Mouse (Mus musculus): Measurements from ENCODE around the gene Atg4b. TPM values are rescaled to one million over a fixed set of nuclear protein-coding genes. Genes with fewer than 3 reads are reported as not detected.

The Atg4b gene
- total RNA-seq, 1 experiment: 32.7 TPM

GRCm38 (mm10) chr1:93716166-93716565 is 35.1 kb upstream of the Atg4b start:
- DNase-seq (ENCODE audit: low read depth, low spot score): no peak
- H3K27ac ChIP-seq (ENCODE audit: insufficient read depth, low read depth, low read length, poor library complexity, severe bottlenecking): no peak overlapping the region
- no peaks in the 10 kb centered on the region for H3K4me1 ChIP-seq (ENCODE audit: control insufficient read depth in 2 of 2, insufficient read depth in 2 of 2, low read length in 2 of 2, poor library complexity in 1 of 2)
- H3K4me3 ChIP-seq (ENCODE audit: insufficient read depth in 1 of 2, low read depth in 1 of 2, low read length in 2 of 2, poor library complexity in 1 of 2, severe bottlenecking in 1 of 2): no peak overlapping the region
- TF ChIP-seq CHD2 (IDR thresholded peaks at IDR 0.05; ENCODE audit: low read depth, low read length) (no peak), ZNF384 (IDR thresholded peaks at IDR 0.05; ENCODE audit: low read depth, low read length) (no peak), HCFC1 (IDR thresholded peaks at IDR 0.05; ENCODE audit: borderline replicate concordance, insufficient read depth, low read length) (no peak), ZC3H11A (IDR thresholded peaks at IDR 0.05; ENCODE audit: borderline replicate concordance, low read depth, low read length) (no peak), MAFK (IDR thresholded peaks at IDR 0.05; ENCODE audit: insufficient read depth, low read depth, low read length) (no peak)
- no peaks in the 10 kb centered on the region for H3K9me3 ChIP-seq (ENCODE audit: control insufficient read depth, insufficient read depth, low read depth, low read length)
- H3K36me3 ChIP-seq (ENCODE audit: control insufficient read depth, insufficient read depth, low read length, poor library complexity, severe bottlenecking): peaks cover 4% of the 10 kb centered on the region; the same call in 1 of the 2 replicates
- in situ Hi-C loops (cut with MboI; ENCODE audit: low sequenced_read_pairs in 2 of 2, unreplicated experiment in 2 of 2): no loop called here
- no peak overlapping the region for H3K9ac ChIP-seq (ENCODE audit: insufficient read depth, low read depth, low read length, poor library complexity, severe bottlenecking)

GRCm38 (mm10) chr1:93721557-93721956 is 29.7 kb upstream of the Atg4b start:
- Histone ChIP-seq H3K4me1 (ENCODE audit: control insufficient read depth in 2 of 2, insufficient read depth in 2 of 2, low read length in 2 of 2, poor library complexity in 1 of 2) (peaks cover 0 to 6% of the 10 kb centered on the region in 2 experiments; a peak in 1 of 4 replicates), H3K4me3 (ENCODE audit: insufficient read depth in 1 of 2, low read depth in 1 of 2, low read length in 2 of 2, poor library complexity in 1 of 2, severe bottlenecking in 1 of 2) (no peak overlapping the region), H3K27ac (ENCODE audit: insufficient read depth, low read depth, low read length, poor library complexity, severe bottlenecking) (no peak overlapping the region), H3K36me3 (ENCODE audit: control insufficient read depth, insufficient read depth, low read length, poor library complexity, severe bottlenecking) (peaks cover 11% of the 10 kb centered on the region; the same call in 1 of the 2 replicates), H3K9me3 (ENCODE audit: control insufficient read depth, insufficient read depth, low read depth, low read length) (no peaks in the 10 kb centered on the region), H3K9ac (ENCODE audit: insufficient read depth, low read depth, low read length, poor library complexity, severe bottlenecking) (no peak overlapping the region)
- TF ChIP-seq ZNF384 (IDR thresholded peaks at IDR 0.05; ENCODE audit: low read depth, low read length): no peak
- no peak for TF ChIP-seq CHD2 (IDR thresholded peaks at IDR 0.05; ENCODE audit: low read depth, low read length)
- no peak for TF ChIP-seq ZC3H11A (IDR thresholded peaks at IDR 0.05; ENCODE audit: borderline replicate concordance, low read depth, low read length)
- no peak for TF ChIP-seq HCFC1 (IDR thresholded peaks at IDR 0.05; ENCODE audit: borderline replicate concordance, insufficient read depth, low read length)
- no peak for TF ChIP-seq MAFK (IDR thresholded peaks at IDR 0.05; ENCODE audit: insufficient read depth, low read depth, low read length)
- in situ Hi-C loops (cut with MboI; ENCODE audit: low sequenced_read_pairs in 2 of 2, unreplicated experiment in 2 of 2): no loop called here
- DNase-seq (ENCODE audit: low read depth, low spot score): no peak

GRCm38 (mm10) chr1:93724623-93725022 is 26.7 kb upstream of the Atg4b start:
- no peak for DNase-seq (ENCODE audit: low read depth, low spot score)
- Histone ChIP-seq H3K36me3 (ENCODE audit: control insufficient read depth, insufficient read depth, low read length, poor library complexity, severe bottlenecking) (peaks cover 8% of the 10 kb centered on the region; the same call in 1 of the 2 replicates), H3K4me1 (ENCODE audit: control insufficient read depth in 2 of 2, insufficient read depth in 2 of 2, low read length in 2 of 2, poor library complexity in 1 of 2) (peaks cover 0 to 6% of the 10 kb centered on the region in 2 experiments; a peak in 1 of 4 replicates), H3K27ac (ENCODE audit: insufficient read depth, low read depth, low read length, poor library complexity, severe bottlenecking) (no peak overlapping the region), H3K9me3 (ENCODE audit: control insufficient read depth, insufficient read depth, low read depth, low read length) (no peaks in the 10 kb centered on the region), H3K9ac (ENCODE audit: insufficient read depth, low read depth, low read length, poor library complexity, severe bottlenecking) (no peak overlapping the region), H3K4me3 (ENCODE audit: insufficient read depth in 1 of 2, low read depth in 1 of 2, low read length in 2 of 2, poor library complexity in 1 of 2, severe bottlenecking in 1 of 2) (no peak overlapping the region)
- TF ChIP-seq ZNF384 (IDR thresholded peaks at IDR 0.05; ENCODE audit: low read depth, low read length) (no peak), MAFK (IDR thresholded peaks at IDR 0.05; ENCODE audit: insufficient read depth, low read depth, low read length) (no peak), HCFC1 (IDR thresholded peaks at IDR 0.05; ENCODE audit: borderline replicate concordance, insufficient read depth, low read length) (no peak), ZC3H11A (IDR thresholded peaks at IDR 0.05; ENCODE audit: borderline replicate concordance, low read depth, low read length) (no peak), CHD2 (IDR thresholded peaks at IDR 0.05; ENCODE audit: low read depth, low read length) (no peak)
- in situ Hi-C loops (cut with MboI; ENCODE audit: low sequenced_read_pairs in 2 of 2, unreplicated experiment in 2 of 2): no loop called here

- Histone ChIP-seq H3K9me3 (ENCODE audit: control insufficient read depth, insufficient read depth, low read depth, low read length) (no peaks in the 10 kb centered on the region), H3K27ac (ENCODE audit: insufficient read depth, low read depth, low read length, poor library complexity, severe bottlenecking) (no peak overlapping the region), H3K36me3 (ENCODE audit: control insufficient read depth, insufficient read depth, low read length, poor library complexity, severe bottlenecking) (peaks cover 8% of the 10 kb centered on the region; the same call in 1 of the 2 replicates), H3K9ac (ENCODE audit: insufficient read depth, low read depth, low read length, poor library complexity, severe bottlenecking) (no peak overlapping the region), H3K4me1 (ENCODE audit: control insufficient read depth in 2 of 2, insufficient read depth in 2 of 2, low read length in 2 of 2, poor library complexity in 1 of 2) (peaks cover 0 to 6% of the 10 kb centered on the region in 2 experiments; a peak in 1 of 4 replicates), H3K4me3 (ENCODE audit: insufficient read depth in 1 of 2, low read depth in 1 of 2, low read length in 2 of 2, poor library complexity in 1 of 2, severe bottlenecking in 1 of 2) (no peak overlapping the region)
- no peak for TF ChIP-seq CHD2 (IDR thresholded peaks at IDR 0.05; ENCODE audit: low read depth, low read length)
- DNase-seq (ENCODE audit: low read depth, low spot score): no peak
- in situ Hi-C loops (cut with MboI; ENCODE audit: low sequenced_read_pairs in 2 of 2, unreplicated experiment in 2 of 2): no loop called here
These were observed 25.6 kb upstream of the Atg4b start for GRCm38 (mm10) chr1:93725665-93726064.

GRCm38 (mm10) chr1:93726116-93726515 is 25.2 kb upstream of the Atg4b start:
- no peak for TF ChIP-seq CHD2 (IDR thresholded peaks at IDR 0.05; ENCODE audit: low read depth, low read length)
- TF ChIP-seq HCFC1 (IDR thresholded peaks at IDR 0.05; ENCODE audit: borderline replicate concordance, insufficient read depth, low read length): no peak
- no peak for TF ChIP-seq ZC3H11A (IDR thresholded peaks at IDR 0.05; ENCODE audit: borderline replicate concordance, low read depth, low read length)
- no peak for TF ChIP-seq ZNF384 (IDR thresholded peaks at IDR 0.05; ENCODE audit: low read depth, low read length)
- no peak for TF ChIP-seq MAFK (IDR thresholded peaks at IDR 0.05; ENCODE audit: insufficient read depth, low read depth, low read length)
- in situ Hi-C loops (cut with MboI; ENCODE audit: low sequenced_read_pairs in 2 of 2, unreplicated experiment in 2 of 2): no loop called here
- Histone ChIP-seq H3K9me3 (ENCODE audit: control insufficient read depth, insufficient read depth, low read depth, low read length) (no peaks in the 10 kb centered on the region), H3K27ac (ENCODE audit: insufficient read depth, low read depth, low read length, poor library complexity, severe bottlenecking) (no peak overlapping the region), H3K4me3 (ENCODE audit: insufficient read depth in 1 of 2, low read depth in 1 of 2, low read length in 2 of 2, poor library complexity in 1 of 2, severe bottlenecking in 1 of 2) (no peak overlapping the region), H3K4me1 (ENCODE audit: control insufficient read depth in 2 of 2, insufficient read depth in 2 of 2, low read length in 2 of 2, poor library complexity in 1 of 2) (peaks cover 0 to 7% of the 10 kb centered on the region in 2 experiments; a peak in 1 of 4 replicates), H3K9ac (ENCODE audit: insufficient read depth, low read depth, low read length, poor library complexity, severe bottlenecking) (no peak overlapping the region), H3K36me3 (ENCODE audit: control insufficient read depth, insufficient read depth, low read length, poor library complexity, severe bottlenecking) (peaks cover 9% of the 10 kb centered on the region; the same call in 1 of the 2 replicates)
- no peak for DNase-seq (ENCODE audit: low read depth, low spot score)
